Mouse (Mus musculus) stomach, postnatal 0 days (tissue): ENCODE data around the gene Atxn10. TPM values are rescaled to one million over a fixed set of nuclear protein-coding genes. Genes with fewer than 3 reads are reported as not detected.
"Not testable (repeated sequence)": the region's sequence is repeated elsewhere in the genome, so short reads cannot be mapped to it uniquely, and the experiment has no call there.

Experiments
- ATAC-seq: fragments of 200-750 bp; cut with Nextera tagmentation; 2 replicates; pipeline ENCODE4 v1.8.0; 2017; ENCODE audit not compliant: low FRiP score, low TSS enrichment
- DNase-seq: peaks from one replicate; pipeline ENCODE4 v3.0.0-alpha.2; 2016; ENCODE audit warnings: low spot score
- H3K27ac ChIP-seq: fragments of 300-500 bp; sonication (generic); replicated peaks from 2 replicates; pipeline ENCODE4 v1.5.1; 2014; ENCODE audit warnings: mild to moderate bottlenecking, control low read depth
- H3K27me3 ChIP-seq: fragments of 300-500 bp; sonication (generic); 2 replicates; pipeline ENCODE4 v1.6.1; 2014; ENCODE audit warnings: low read length; ENCODE audit not compliant: control insufficient read depth, insufficient read depth
- H3K36me3 ChIP-seq: fragments of 300-500 bp; sonication (generic); 2 replicates; pipeline ENCODE4 v1.6.1; 2014; ENCODE audit warnings: low read length, mixed read lengths; ENCODE audit not compliant: control insufficient read depth, insufficient read depth
- H3K4me1 ChIP-seq: fragments of 300-500 bp; sonication (generic); replicated peaks from 2 replicates; pipeline ENCODE4 v1.6.1; 2014; ENCODE audit warnings: antibody characterized with exemption; ENCODE audit not compliant: control insufficient read depth, insufficient read depth
- H3K4me2 ChIP-seq: fragments of 300-500 bp; sonication (generic); replicated peaks from 2 replicates; pipeline ENCODE4 v1.6.1; 2014; ENCODE audit warnings: low read depth, mild to moderate bottlenecking, control low read depth, moderate library complexity
- H3K4me3 ChIP-seq: fragments of 300-500 bp; sonication (generic); 2 replicates; pipeline ENCODE4 v1.5.1; 2014; ENCODE audit warnings: low read depth, low read length, control low read depth
- H3K9ac ChIP-seq: fragments of 300-500 bp; sonication (generic); 2 replicates; pipeline ENCODE4 v1.6.1; 2014; ENCODE audit warnings: mild to moderate bottlenecking, low read length, control low read depth, mixed read lengths
- H3K9me3 ChIP-seq: fragments of 300-500 bp; sonication (generic); 2 replicates; pipeline ENCODE4 v1.6.1; 2016; ENCODE audit warnings: low read length; ENCODE audit not compliant: control insufficient read depth
- CTCF ChIP-seq: IDR thresholded peaks from 2 replicates; pipeline ENCODE4 v1.5.1; 2016; ENCODE audit warnings: antibody characterized with exemption, low read depth, mild to moderate bottlenecking, moderate library complexity
- EP300 ChIP-seq: optimal IDR thresholded peaks from 2 replicates; pipeline ENCODE3; 2016; ENCODE audit warnings: antibody characterized with exemption
- WGBS: fragments of 180-500 bp; shearing (Covaris S2); extraction: QIAGEN DNeasy Blood & Tissue Kit; methylation state at CpG from one replicate; pipeline ENCODE4 v1.1.7; 2014; 5-methylcytosine and 5-hydroxymethylcytosine counted together
- polyA plus RNA-seq: library from polyadenylated mRNA; unstranded; fragments of >200 nt; fragmentation: Nextera tagmentation; extraction: Ambion mirVana; gene quantifications from 2 replicates; pipeline ENCODE4 v1.2.1, GENCODE M21; 2015

Gene Atxn10
- polyA plus RNA-seq, 1 experiment from 2014 or later, result 124 TPM

GRCm38 (mm10) chr15:85329096-85329495 lies 6.9 kb upstream of the Atxn10 start:
- Histone ChIP-seq H3K4me2 (no peak overlapping the region), H3K27me3 (no peaks in the 10 kb centered on the region; the same call in 1 of the 2 replicates), H3K9ac (no peak overlapping the region), H3K4me1 (no peaks in the 10 kb centered on the region), H3K36me3 (no peaks in the 10 kb centered on the region), H3K9me3 (no peaks in the 10 kb centered on the region), H3K27ac (no peak overlapping the region), H3K4me3 (no peak overlapping the region)
- DNase-seq (no peak), ATAC-seq (no peak)
- WGBS, result 88% methylated on average over 5 of the region's 5 CpGs
- no peak for TF ChIP-seq CTCF
- no peak for TF ChIP-seq EP300

- Histone ChIP-seq H3K9me3 (no peaks in the 10 kb centered on the region), H3K4me2 (no peak overlapping the region), H3K36me3 (no peaks in the 10 kb centered on the region), H3K27ac (no peak overlapping the region), H3K27me3 (no peaks in the 10 kb centered on the region; the same call in 1 of the 2 replicates), H3K9ac (no peak overlapping the region), H3K4me3 (no peak overlapping the region), H3K4me1 (no peaks in the 10 kb centered on the region)
- WGBS, result 66% methylated on average over 6 of the region's 6 CpGs
- TF ChIP-seq EP300 (no peak), CTCF (no peak)
- ATAC-seq (no peak), DNase-seq (no peak)
Observed at GRCm38 (mm10) chr15:85330024-85330423, 6.0 kb upstream of the Atxn10 start.

DNA sequence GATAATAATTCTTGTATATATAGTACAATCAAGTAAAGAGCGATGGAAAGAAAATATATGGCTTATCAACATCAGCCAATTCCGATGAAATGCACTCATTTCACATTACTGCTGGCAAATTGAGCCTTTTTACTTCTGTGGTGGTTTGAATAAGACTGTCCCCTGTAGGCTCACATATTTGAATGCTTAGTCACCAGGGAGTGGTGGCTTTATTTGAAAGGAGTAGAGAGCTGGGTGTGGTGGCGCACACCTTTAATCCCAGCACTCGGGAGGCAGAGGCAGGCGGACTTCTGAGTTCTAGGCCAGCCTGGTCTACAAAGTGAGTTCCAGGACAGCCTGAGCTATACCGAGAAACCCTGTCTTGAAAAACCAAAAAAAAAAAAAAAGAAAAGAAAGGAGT lies 2.5 kb upstream of the Atxn10 start:
- not testable (repeated sequence) for ATAC-seq, H3K4me1 ChIP-seq

GRCm38 (mm10) chr15:85334234-85334633 lies 1.8 kb upstream of the Atxn10 start:
- DNase-seq, result no peak
- Histone ChIP-seq H3K9ac (no peak overlapping the region), H3K27ac (no peak overlapping the region), H3K27me3 (no peaks in the 10 kb centered on the region), H3K9me3 (no peaks in the 10 kb centered on the region), H3K36me3 (no peaks in the 10 kb centered on the region), H3K4me1 (0 out of 2 replicates have a peak, but pooled peaks cover 2% of the 10 kb centered on the region), H3K4me3 (no peak overlapping the region), H3K4me2 (no peak overlapping the region)
- 45% methylated on average over 3 of the region's 3 CpGs for WGBS
- TF ChIP-seq EP300 (no peak), CTCF (no peak)
- no peak for ATAC-seq

More for the DNA sequence above, 2.5 kb upstream of the Atxn10 start:
- not testable (repeated sequence) for H3K9ac ChIP-seq, H3K4me3 ChIP-seq, H3K9me3 ChIP-seq, DNase-seq, H3K4me2 ChIP-seq, H3K27me3 ChIP-seq, H3K27ac ChIP-seq, H3K36me3 ChIP-seq
- WGBS, result 80% methylated on average over 6 of the region's 6 CpGs

GRCm38 (mm10) chr15:85336301-85336991 lies 401 bp downstream of the Atxn10 start:
- Histone ChIP-seq H3K36me3 (no peaks in the 10 kb centered on the region), H3K4me3 (peak overlapping the region; percentile 71), H3K4me1 (0 out of 2 replicates have a peak, but pooled peaks cover 2% of the 10 kb centered on the region), H3K27ac (peak overlapping the region; percentile 95), H3K9me3 (no peaks in the 10 kb centered on the region), H3K4me2 (peak overlapping the region; percentile 58), H3K9ac (peak overlapping the region; percentile 86), H3K27me3 (no peaks in the 10 kb centered on the region)
- DNase-seq (peak; percentile 82), ATAC-seq (peak; percentile 95)
- under 1% methylated on average over 50 of the region's 54 CpGs for WGBS
- TF ChIP-seq EP300 (no peak), CTCF (0 out of 2 replicates have a peak, but pooled peaks have one; percentile 5)

DNA sequence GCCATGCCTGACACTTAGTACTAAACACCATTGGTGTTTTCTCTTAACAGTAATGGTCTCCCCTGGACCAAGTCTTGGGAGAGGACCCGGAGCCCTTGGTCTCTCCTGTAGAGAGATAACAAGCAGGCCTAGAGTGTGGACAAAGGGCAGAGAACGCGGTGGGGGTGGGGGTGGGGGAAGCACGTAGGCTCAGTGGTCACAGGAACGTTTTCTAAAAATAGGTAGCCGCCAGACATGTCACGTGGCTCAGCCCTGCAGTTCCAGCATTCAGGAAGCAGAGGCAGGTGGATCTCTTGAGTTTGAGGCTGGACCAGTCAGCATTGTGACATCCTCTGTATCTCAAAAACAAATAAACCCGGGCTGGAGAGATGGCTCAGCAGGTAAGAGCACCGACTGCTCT lies 1.2 kb downstream of the Atxn10 start:
- H3K36me3 ChIP-seq, result no peaks in the 10 kb centered on the region
- H3K27me3 ChIP-seq, result no peaks in the 10 kb centered on the region
- H3K9ac ChIP-seq, result peak overlapping the region; percentile 86
- H3K27ac ChIP-seq, result peak overlapping the region; percentile 95
- ATAC-seq (no peak), DNase-seq (no peak)
- peak overlapping the region; percentile 58 for H3K4me2 ChIP-seq
- no peaks in the 10 kb centered on the region for H3K9me3 ChIP-seq
- WGBS, result 33% methylated on average over 9 of the region's 9 CpGs
- TF ChIP-seq CTCF, result no peak
- TF ChIP-seq EP300, result no peak
- H3K4me1 ChIP-seq, result 0 out of 2 replicates have a peak, but pooled peaks cover 2% of the 10 kb centered on the region
- peak overlapping the region; percentile 71 for H3K4me3 ChIP-seq
